ENCODE assay signal across 8 mouse cellular contexts in the genomic region with DNA sequence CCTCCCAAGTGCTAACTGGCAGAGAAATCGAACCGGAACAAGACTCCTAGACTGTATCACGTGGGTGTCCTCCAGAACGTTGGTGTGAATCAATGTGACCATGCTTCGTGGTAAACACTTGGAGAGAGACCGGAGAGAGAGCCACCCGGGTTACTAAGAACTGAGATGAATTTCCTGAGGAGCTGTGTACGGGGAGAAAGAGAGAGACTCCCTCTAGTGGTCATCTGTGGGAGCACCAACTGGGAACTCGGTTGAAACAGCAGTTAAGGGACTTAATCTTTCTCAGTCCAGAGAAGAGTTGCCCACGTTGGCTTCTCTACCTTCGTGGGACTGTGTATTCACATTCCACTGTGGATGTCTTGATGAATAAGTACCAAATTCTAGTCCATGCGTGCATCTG. TPM values are rescaled to one million over a fixed set of nuclear protein-coding genes. Genes with fewer than 3 reads are reported as not detected.
A peak's percentile ranks its signal among the peaks of the same experiment; 100 is the strongest.
DNase-seq lines count a peak whose midpoint lies in the region; ATAC-seq and TF ChIP-seq lines count a peak whose summit lies in the region.

No protein-coding gene starts in this region.

- ATAC-seq in megakaryocyte-erythroid progenitor cell, adult 5-6 weeks (replicated peaks; ENCODE audit: low FRiP score, low TSS enrichment, poor library complexity, severe bottlenecking) = peak; percentile 66

- peak; percentile 20 to 26 for DNase-seq in gastrocnemius, postnatal 4 days (ENCODE audit: low spot score in 2 of 2)
- no peak for DNase-seq in gastrocnemius, adult 8-10 months (ENCODE audit: low spot score in 2 of 2)
- peak; percentile 77 for DNase-seq in CD4-positive, CD25-positive, alpha-beta regulatory T cell, adult 2 months (ENCODE audit: low read depth, low spot score)
- peak; percentile 70 to 73 for DNase-seq in adrenal gland, postnatal 36 days
- DNase-seq in layer of hippocampus, adult 8-10 months (ENCODE audit: low spot score in 2 of 2) = peak; percentile 26 to 61
- peak; percentile 57 for DNase-seq in testis, postnatal 14 days (ENCODE audit: low spot score)

- H3K4me3 ChIP-seq in embryonic fibroblast, embryonic 13.5 days (ENCODE audit: insufficient read depth, low read length) = no peak overlapping the region

- no peaks in the 10 kb centered on the region for H3K4me1 ChIP-seq in embryonic fibroblast, embryonic 13.5 days (ENCODE audit: control insufficient read depth, insufficient read depth, low read length)

- no peak for TF ChIP-seq POLR2A in embryonic fibroblast, embryonic 13.5 days (IDR thresholded peaks at IDR 0.05; ENCODE audit: low read depth, low read length)

- H3K27ac ChIP-seq in embryonic fibroblast, embryonic 13.5 days (ENCODE audit: insufficient read depth, low read length) = no peak overlapping the region

- TF ChIP-seq CTCF in embryonic fibroblast, embryonic 13.5 days (IDR thresholded peaks at IDR 0.05; ENCODE audit: borderline replicate concordance, insufficient read depth, low read length) = 0 out of 2 replicates have a peak, but pooled peaks have one; percentile 3

RNA-seq across cellular contexts. Expression of a gene that starts 53.3 kb away (rescaled TPM):
- total RNA-seq in gastrocnemius, postnatal 4 days (2021) = 10 to 100 TPM; 61.2 to 70.6 TPM
- total RNA-seq in gastrocnemius, adult 8-10 months (2022) = 10 to 100 TPM; 24.9 to 35.0 (median 28.4) TPM
- 10 to 100 TPM; 59.2 to 65.3 TPM for total RNA-seq in adrenal gland, postnatal 36 days (2021)
- polyA plus RNA-seq in embryonic fibroblast, embryonic 13.5 days (2011; ENCODE audit: insufficient read length, low read depth, missing spikeins) = 144 and 146 TPM in 2 replicates
- 10 to 100 TPM; 70.2 to 82.7 (median 74.9) TPM for total RNA-seq in layer of hippocampus, adult 8-10 months (2022)
- 63.6 and 64.2 TPM in 2 replicates for total RNA-seq in megakaryocyte-erythroid progenitor cell, adult 5-6 weeks (2014; fragmentation: Nextera tagmentation)
- total RNA-seq in megakaryocyte-erythroid progenitor cell, adult 5-6 weeks (2017) = 70.9 and 115 TPM in 2 replicates

Comparison
In these comparisons a context has a peak if more than half of its experiments do, and no peak if none do; other contexts are left out.
1. DNase-seq: peak in gastrocnemius, postnatal 4 days (2 of 2), CD4-positive, CD25-positive, alpha-beta regulatory T cell, adult 2 months (single experiment), adrenal gland, postnatal 36 days (2 of 2), layer of hippocampus, adult 8-10 months (2 of 2) and testis, postnatal 14 days (single experiment); none in gastrocnemius, adult 8-10 months (0 of 2).